Mouse (Mus musculus) forebrain, postnatal 0 days (tissue): ENCODE data around the gene Cxcl17. TPM values are rescaled to one million over a fixed set of nuclear protein-coding genes. Genes with fewer than 3 reads are reported as not detected.
"Not testable (repeated sequence)": the region's sequence is repeated elsewhere in the genome, so short reads cannot be mapped to it uniquely, and the experiment has no call there.

Experiments
- ATAC-seq: fragments of 200-750 bp; cut with Nextera tagmentation; 2 replicates; pipeline ENCODE4 v1.8.0; 2017; ENCODE audit warnings: mild to moderate bottlenecking, moderate library complexity
- DNase-seq: peaks from one replicate; pipeline ENCODE4 v3.0.0-alpha.2; 2015
- H3K27ac ChIP-seq: fragments of 300-500 bp; sonication (generic); 2 replicates; pipeline ENCODE4 v1.5.1; 2014; ENCODE audit warnings: low read depth, mild to moderate bottlenecking, antibody characterized with exemption, low read length, moderate library complexity, mixed read lengths
- H3K27me3 ChIP-seq: fragments of 300-500 bp; sonication (generic); 2 replicates; pipeline ENCODE4 v1.6.1; 2014; ENCODE audit warnings: mild to moderate bottlenecking, low read length, mixed read lengths; ENCODE audit not compliant: insufficient read depth
- H3K36me3 ChIP-seq: fragments of 300-500 bp; sonication (generic); 2 replicates; pipeline ENCODE4 v1.6.1; 2014; ENCODE audit warnings: mild to moderate bottlenecking, moderate library complexity; ENCODE audit not compliant: insufficient read depth
- H3K4me1 ChIP-seq: fragments of 300-500 bp; sonication (generic); 2 replicates; pipeline ENCODE4 v1.6.1; 2014; ENCODE audit warnings: antibody characterized with exemption; ENCODE audit not compliant: insufficient read depth
- H3K4me2 ChIP-seq: fragments of 300-500 bp; sonication (generic); 2 replicates; pipeline ENCODE4 v1.6.1; 2014; ENCODE audit warnings: low read depth, mild to moderate bottlenecking, moderate library complexity
- H3K4me3 ChIP-seq: fragments of 300-500 bp; sonication (generic); 2 replicates; pipeline ENCODE4 v1.5.1; 2014; ENCODE audit warnings: low read depth, low read length, mixed read lengths
- H3K9ac ChIP-seq: fragments of 300-500 bp; sonication (generic); 2 replicates; pipeline ENCODE4 v1.6.1; 2014; ENCODE audit warnings: mild to moderate bottlenecking
- H3K9me3 ChIP-seq: fragments of 300-500 bp; sonication (generic); 2 replicates; pipeline ENCODE4 v1.6.1; 2016; ENCODE audit warnings: low read length
- CTCF ChIP-seq: sonication (generic); IDR thresholded peaks from 2 replicates; pipeline ENCODE4 v1.5.1; 2016; ENCODE audit warnings: antibody characterized with exemption, control low read depth, low read depth
- WGBS: fragments of 180-500 bp; shearing (Covaris S2); extraction: QIAGEN DNeasy Blood & Tissue Kit; methylation state at CpG from one replicate; pipeline ENCODE4 v1.1.7; 2014; 5-methylcytosine and 5-hydroxymethylcytosine counted together
- polyA plus RNA-seq: library from polyadenylated mRNA; unstranded; fragments of >200 nt; fragmentation: Nextera tagmentation; extraction: Ambion mirVana; gene quantifications from 2 replicates; pipeline ENCODE4 v1.2.1, GENCODE M21; 2015
- total RNA-seq: library from RNA; depleted of rRNA; stranded (reverse); fragments of >200 nt; gene quantifications from 2 replicates; pipeline ENCODE4 v1.2.3, GENCODE M21; 2014

Gene Cxcl17
- total and polyA plus RNA-seq, 2 experiments from 2014 or later, result 0.35 TPM; not detected in 1

DNA sequence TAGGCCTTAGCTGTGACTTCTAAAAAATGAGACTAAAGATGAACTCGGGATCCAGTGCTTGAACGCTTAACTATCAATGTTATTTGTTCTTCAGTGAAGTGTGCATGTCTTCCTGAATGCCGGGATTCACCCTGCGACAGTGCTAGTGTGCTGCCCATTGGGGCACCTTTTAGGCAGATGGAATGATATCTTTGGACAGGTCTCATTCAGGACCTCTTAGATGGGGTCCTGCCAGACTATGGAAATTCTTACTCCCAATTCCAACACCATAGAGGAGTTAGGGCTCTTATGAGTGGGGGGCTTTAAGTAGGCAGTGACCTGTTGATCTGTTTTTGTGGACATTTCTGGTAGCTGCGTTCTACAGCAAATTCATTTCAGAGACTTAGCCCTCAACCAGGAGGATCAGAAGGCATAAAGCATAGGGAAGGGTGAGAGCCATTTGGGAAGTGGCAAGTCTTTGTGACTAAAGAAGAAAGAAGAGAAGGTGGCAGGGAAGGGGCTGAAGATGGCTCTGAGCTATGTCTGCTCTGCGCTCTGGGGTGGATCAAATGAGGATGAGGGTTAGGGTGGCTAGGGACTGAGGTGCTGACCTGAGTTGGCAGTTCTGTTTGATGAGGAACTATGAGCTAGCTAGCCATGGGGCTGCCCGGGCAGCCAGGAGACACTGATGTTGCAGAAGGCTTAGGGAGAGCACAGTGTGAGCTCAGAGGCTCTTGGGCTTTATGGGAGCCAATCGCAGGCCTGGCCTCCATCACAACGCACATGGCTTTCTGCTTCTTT lies 21.3 kb upstream of the Cxcl17 start:
- Histone ChIP-seq H3K4me1 (no peaks in the 10 kb centered on the region), H3K27me3 (no peaks in the 10 kb centered on the region), H3K4me2 (no peak overlapping the region), H3K36me3 (no peaks in the 10 kb centered on the region), H3K9ac (no peak overlapping the region), H3K27ac (no peak overlapping the region), H3K9me3 (no peaks in the 10 kb centered on the region), H3K4me3 (no peak overlapping the region)
- WGBS, result 87% methylated on average over 9 of the region's 9 CpGs
- DNase-seq (no peak), ATAC-seq (no peak)
- no peak for TF ChIP-seq CTCF

GRCm38 (mm10) chr7:25433007-25433541 lies 20.4 kb upstream of the Cxcl17 start:
- Histone ChIP-seq H3K27me3 (no peaks in the 10 kb centered on the region), H3K4me1 (no peaks in the 10 kb centered on the region), H3K36me3 (no peaks in the 10 kb centered on the region), H3K27ac (no peak overlapping the region), H3K9me3 (no peaks in the 10 kb centered on the region), H3K4me3 (no peak overlapping the region), H3K4me2 (no peak overlapping the region), H3K9ac (no peak overlapping the region)
- no peak for TF ChIP-seq CTCF
- no peak for ATAC-seq
- DNase-seq, result no peak
- WGBS, result 10% methylated on average over 5 of the region's 5 CpGs

DNA sequence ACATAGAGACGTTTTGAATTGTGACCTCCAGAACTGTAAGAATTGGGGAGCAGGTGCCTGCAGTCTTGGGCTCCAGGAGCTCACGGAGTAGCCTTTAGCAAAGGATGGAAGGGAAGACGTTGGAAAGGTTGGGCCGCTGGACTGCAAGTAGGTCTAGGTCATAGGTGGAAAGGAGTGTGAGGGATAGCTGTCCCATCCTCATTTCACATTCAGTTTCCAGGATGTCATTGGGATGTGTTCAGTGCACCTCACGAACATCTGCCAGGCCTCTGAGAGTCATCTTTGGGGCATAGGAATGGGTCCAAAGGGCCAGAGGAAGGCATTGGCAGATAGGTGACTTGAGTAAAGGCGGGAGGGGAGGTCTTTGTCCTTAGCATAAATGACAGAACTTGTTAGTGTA lies 19.7 kb upstream of the Cxcl17 start:
- DNase-seq (no peak), ATAC-seq (no peak)
- 89% methylated on average over 6 of the region's 6 CpGs for WGBS
- H3K4me3 ChIP-seq, result no peak overlapping the region
- TF ChIP-seq CTCF, result no peak
- no peaks in the 10 kb centered on the region for H3K9me3 ChIP-seq
- no peak overlapping the region for H3K27ac ChIP-seq
- H3K9ac ChIP-seq, result no peak overlapping the region
- H3K4me1 ChIP-seq, result no peaks in the 10 kb centered on the region
- H3K36me3 ChIP-seq, result no peaks in the 10 kb centered on the region
- H3K4me2 ChIP-seq, result no peak overlapping the region
- H3K27me3 ChIP-seq, result no peaks in the 10 kb centered on the region

DNA sequence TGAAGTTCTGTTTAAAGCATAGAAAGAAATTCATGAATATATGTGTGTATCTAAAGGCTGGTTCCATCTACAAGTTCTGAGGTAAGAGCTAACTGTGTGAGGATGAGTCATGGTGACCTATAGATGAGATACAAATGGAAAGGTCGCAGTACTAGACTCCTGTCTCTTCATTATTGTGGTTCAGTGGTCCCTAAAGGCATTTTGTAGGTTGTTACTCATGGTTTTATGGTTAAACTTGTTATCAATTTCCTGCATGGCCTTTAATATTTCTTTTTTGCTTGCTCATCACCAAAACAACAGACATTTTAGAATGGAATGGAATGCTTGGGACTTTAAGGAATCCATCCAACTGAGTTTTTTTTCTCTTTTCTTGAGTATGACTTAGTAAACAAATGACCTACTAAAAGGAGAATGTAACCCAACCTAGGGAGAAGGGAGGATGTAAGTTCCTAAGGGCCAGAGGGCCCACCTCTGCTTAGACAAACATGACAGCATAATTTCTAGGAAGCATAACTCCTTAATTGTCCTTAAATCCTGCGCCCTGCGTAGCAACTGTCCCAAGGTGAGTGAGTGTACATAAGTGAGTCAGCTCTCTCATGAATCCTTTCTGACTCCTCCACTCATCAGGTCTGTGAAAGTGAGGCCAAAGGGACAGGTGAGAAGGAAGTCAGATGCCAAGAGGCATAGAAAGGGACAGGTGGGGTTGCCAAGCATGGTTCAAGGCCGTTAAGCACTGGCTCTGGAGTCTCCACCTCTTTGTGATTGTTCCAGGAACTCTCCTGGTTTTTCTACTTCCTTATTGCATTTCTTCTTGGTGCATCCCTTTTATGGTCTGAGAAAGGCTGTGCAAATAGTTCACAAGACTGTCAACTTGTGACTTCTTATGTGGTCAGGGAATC lies 17.4 kb upstream of the Cxcl17 start:
- Histone ChIP-seq H3K4me3 (no peak overlapping the region), H3K4me2 (no peak overlapping the region), H3K9me3 (no peaks in the 10 kb centered on the region), H3K27ac (no peak overlapping the region), H3K4me1 (no peaks in the 10 kb centered on the region), H3K27me3 (no peaks in the 10 kb centered on the region), H3K36me3 (no peaks in the 10 kb centered on the region), H3K9ac (no peak overlapping the region)
- ATAC-seq, result no peak
- DNase-seq, result no peak
- TF ChIP-seq CTCF, result no peak
- 83% methylated on average over 4 of the region's 4 CpGs for WGBS

GRCm38 (mm10) chr7:25428321-25428720 lies 15.6 kb upstream of the Cxcl17 start:
- no peak overlapping the region for H3K4me2 ChIP-seq
- 87% methylated on average over 3 of the region's 3 CpGs for WGBS
- no peak overlapping the region for H3K4me3 ChIP-seq
- DNase-seq, result no peak
- no peaks in the 10 kb centered on the region for H3K4me1 ChIP-seq
- ATAC-seq, result no peak
- H3K9me3 ChIP-seq, result no peaks in the 10 kb centered on the region
- no peak overlapping the region for H3K27ac ChIP-seq
- no peaks in the 10 kb centered on the region for H3K27me3 ChIP-seq
- H3K9ac ChIP-seq, result no peak overlapping the region
- H3K36me3 ChIP-seq, result no peaks in the 10 kb centered on the region
- TF ChIP-seq CTCF, result no peak

GRCm38 (mm10) chr7:25427144-25427543 lies 14.5 kb upstream of the Cxcl17 start:
- Histone ChIP-seq H3K9ac (no peak overlapping the region), H3K9me3 (no peaks in the 10 kb centered on the region), H3K27me3 (no peaks in the 10 kb centered on the region), H3K4me3 (no peak overlapping the region), H3K27ac (no peak overlapping the region), H3K4me2 (no peak overlapping the region), H3K4me1 (no peaks in the 10 kb centered on the region), H3K36me3 (no peaks in the 10 kb centered on the region)
- TF ChIP-seq CTCF, result no peak
- ATAC-seq (no peak), DNase-seq (no peak)
- WGBS, result 75% methylated on average over 5 of the region's 5 CpGs

- not testable (repeated sequence) for H3K27me3 ChIP-seq, H3K9me3 ChIP-seq, H3K4me2 ChIP-seq, H3K27ac ChIP-seq, H3K36me3 ChIP-seq, H3K4me1 ChIP-seq, DNase-seq, H3K4me3 ChIP-seq, H3K9ac ChIP-seq, ATAC-seq
- WGBS, result 93% methylated on average over 4 of the region's 4 CpGs
These were observed 13.7 kb upstream of the Cxcl17 start for GRCm38 (mm10) chr7:25426380-25426779.
